Mouse (Mus musculus) lung, embryonic 16.5 days (tissue): ENCODE measurements at regions not wholly inside any gene's neighbourhood (a gene's known extent, or its start where the extent isn't known, plus 50 kb on each side); places are given as distances from the start of the nearest gene placed in this dataset.

Source experiments
- ATAC-seq: fragments of 200-750 bp; cut with Nextera tagmentation; 2 replicates; pipeline ENCODE4 v1.8.0; 2017; ENCODE audit warnings: low read depth, mild to moderate bottlenecking, moderate library complexity
- H3K27ac ChIP-seq: fragments of 300-500 bp; sonication (generic); 2 replicates; pipeline ENCODE4 v1.5.1; 2014; ENCODE audit warnings: mild to moderate bottlenecking, control low read depth, low read length
- H3K27me3 ChIP-seq: fragments of 300-500 bp; sonication (generic); 2 replicates; pipeline ENCODE4 v1.6.1; 2014; ENCODE audit warnings: low read depth, low read length, mixed read lengths; ENCODE audit not compliant: control insufficient read depth, insufficient read depth
- H3K36me3 ChIP-seq: fragments of 300-500 bp; sonication (generic); 2 replicates; pipeline ENCODE4 v1.6.1; 2014; ENCODE audit warnings: low read length; ENCODE audit not compliant: control insufficient read depth, insufficient read depth
- H3K4me1 ChIP-seq: fragments of 300-500 bp; sonication (generic); replicated peaks from 2 replicates; pipeline ENCODE4 v1.6.1; 2014; ENCODE audit warnings: low read length, mixed read lengths; ENCODE audit not compliant: control insufficient read depth, insufficient read depth
- H3K4me2 ChIP-seq: fragments of 300-500 bp; sonication (generic); 2 replicates; pipeline ENCODE4 v1.6.1; 2014; ENCODE audit warnings: low read depth, low read length, control low read depth
- H3K4me3 ChIP-seq: fragments of 300-500 bp; sonication (generic); 2 replicates; pipeline ENCODE4 v1.5.1; 2014; ENCODE audit warnings: mild to moderate bottlenecking, low read length, control low read depth
- H3K9ac ChIP-seq: fragments of 300-500 bp; sonication (generic); 2 replicates; pipeline ENCODE4 v1.6.1; 2014; ENCODE audit warnings: low read length, control low read depth
- H3K9me3 ChIP-seq: fragments of 300-500 bp; sonication (generic); 2 replicates; pipeline ENCODE4 v1.6.1; 2016; ENCODE audit warnings: low read length; ENCODE audit not compliant: control insufficient read depth
- WGBS: fragments of 180-500 bp; shearing (Covaris S2); extraction: QIAGEN DNeasy Blood & Tissue Kit; methylation state at CpG from one replicate; pipeline ENCODE4 v1.1.7; 2014; 5-methylcytosine and 5-hydroxymethylcytosine counted together

DNA sequence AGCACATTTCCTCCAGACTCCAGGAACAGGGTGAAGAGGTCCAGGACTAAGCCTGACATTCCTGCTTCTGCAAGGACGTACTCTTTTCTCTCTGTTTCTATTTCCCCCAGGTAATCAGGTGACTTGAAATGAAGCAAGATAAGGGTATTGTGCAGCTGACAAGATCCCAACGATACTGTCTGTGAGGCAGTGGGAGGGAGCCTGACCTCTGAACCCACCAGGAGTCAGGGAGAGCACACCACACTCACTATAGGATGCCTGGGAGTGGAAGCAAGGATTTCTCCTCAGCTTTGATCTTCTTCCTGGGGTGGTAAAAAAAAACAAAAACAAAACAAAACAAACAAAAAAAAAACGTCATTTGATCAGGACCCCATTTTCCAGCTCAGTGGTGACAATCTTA, 141.1 kb upstream of the A230072I06Rik start:
- H3K27ac ChIP-seq: no peak overlapping the region
- WGBS: 8% methylated on average over 3 of the region's 3 CpGs
- ATAC-seq: no peak
- H3K4me1 ChIP-seq: no peaks in the 10 kb centered on the region
- no peak overlapping the region for H3K4me3 ChIP-seq
- H3K27me3 ChIP-seq: no peaks in the 10 kb centered on the region
- H3K4me2 ChIP-seq: no peak overlapping the region
- H3K9ac ChIP-seq: no peak overlapping the region
- no peaks in the 10 kb centered on the region for H3K9me3 ChIP-seq
- H3K36me3 ChIP-seq: no peaks in the 10 kb centered on the region

DNA sequence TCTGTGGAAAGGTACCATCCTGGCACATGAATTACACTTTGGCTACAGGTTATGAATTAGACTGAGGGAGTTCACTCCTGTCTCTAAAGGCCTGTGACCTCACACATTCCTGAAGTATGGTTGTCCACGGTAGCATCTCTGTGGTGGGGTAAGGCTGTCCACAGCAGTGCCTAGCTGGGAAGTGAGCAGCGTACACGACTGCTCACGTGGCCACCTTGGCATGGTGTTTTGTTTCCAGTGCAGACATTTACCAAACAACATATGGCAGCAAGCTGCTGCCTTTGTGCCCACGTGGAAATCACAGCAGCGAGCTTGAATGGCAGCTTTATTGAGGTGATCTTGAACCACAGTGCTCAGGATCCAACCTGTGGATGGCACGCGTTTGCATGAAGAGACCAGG, 140.7 kb upstream of the A230072I06Rik start:
- no peaks in the 10 kb centered on the region for H3K36me3 ChIP-seq
- WGBS: 71% methylated on average over 8 of the region's 8 CpGs
- ATAC-seq: no peak
- no peak overlapping the region for H3K9ac ChIP-seq
- H3K9me3 ChIP-seq: no peaks in the 10 kb centered on the region
- no peaks in the 10 kb centered on the region for H3K4me1 ChIP-seq
- no peak overlapping the region for H3K27ac ChIP-seq
- H3K4me2 ChIP-seq: no peak overlapping the region
- H3K27me3 ChIP-seq: no peaks in the 10 kb centered on the region
- H3K4me3 ChIP-seq: no peak overlapping the region

DNA sequence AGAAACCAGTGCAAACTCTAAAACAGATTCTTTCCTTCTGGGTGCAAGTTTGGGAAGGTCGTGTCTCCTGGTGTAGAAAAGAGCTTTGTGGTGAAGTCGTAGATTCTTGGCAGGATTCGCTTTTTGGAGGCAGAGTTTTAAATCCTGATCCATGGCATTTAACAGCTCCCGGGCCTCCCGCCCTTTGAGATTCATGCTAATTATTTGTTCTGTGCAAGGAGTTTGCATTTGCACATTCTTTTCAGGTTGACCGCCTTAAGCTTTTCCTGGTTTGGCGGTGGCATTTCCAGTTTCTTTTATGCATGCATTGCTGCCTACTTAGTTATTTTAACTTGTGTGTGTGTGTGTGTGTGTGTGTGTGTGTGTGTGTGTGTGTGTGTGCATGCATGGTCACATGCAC, 126.9 kb upstream of the A230072I06Rik start:
- H3K27ac ChIP-seq: no peak overlapping the region
- no peak overlapping the region for H3K4me3 ChIP-seq
- H3K36me3 ChIP-seq: no peaks in the 10 kb centered on the region
- H3K9me3 ChIP-seq: no peaks in the 10 kb centered on the region
- 55% methylated on average over 7 of the region's 7 CpGs for WGBS
- no peak for ATAC-seq
- H3K9ac ChIP-seq: no peak overlapping the region
- H3K4me1 ChIP-seq: peaks cover 3% of the 10 kb centered on the region
- H3K4me2 ChIP-seq: no peak overlapping the region
- H3K27me3 ChIP-seq: no peaks in the 10 kb centered on the region

DNA sequence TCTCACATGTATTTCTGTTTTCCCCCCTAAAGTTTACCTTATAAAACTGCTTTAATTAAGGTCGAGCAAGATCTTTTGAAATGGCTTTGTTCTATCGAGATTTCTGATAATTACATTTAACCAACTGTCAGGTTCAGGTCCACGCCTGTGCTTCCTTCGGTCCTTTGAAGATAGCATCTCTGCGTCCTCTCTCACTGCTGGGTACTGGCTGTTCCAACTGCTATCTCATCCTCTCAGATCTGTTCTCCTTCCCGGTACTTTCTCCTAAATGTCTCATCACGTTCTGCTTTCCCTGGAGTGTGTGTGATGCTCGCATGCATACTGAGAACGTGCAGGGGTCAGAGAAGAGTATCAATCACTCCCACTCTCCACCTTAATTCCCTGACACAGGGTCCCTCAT, 125.8 kb upstream of the A230072I06Rik start:
- no peak overlapping the region for H3K27ac ChIP-seq
- no peaks in the 10 kb centered on the region for H3K36me3 ChIP-seq
- H3K9me3 ChIP-seq: no peaks in the 10 kb centered on the region
- no peak overlapping the region for H3K4me2 ChIP-seq
- H3K4me1 ChIP-seq: peaks cover 3% of the 10 kb centered on the region
- no peak for ATAC-seq
- 34% methylated on average over 9 of the region's 9 CpGs for WGBS
- no peaks in the 10 kb centered on the region for H3K27me3 ChIP-seq
- H3K9ac ChIP-seq: no peak overlapping the region
- no peak overlapping the region for H3K4me3 ChIP-seq

DNA sequence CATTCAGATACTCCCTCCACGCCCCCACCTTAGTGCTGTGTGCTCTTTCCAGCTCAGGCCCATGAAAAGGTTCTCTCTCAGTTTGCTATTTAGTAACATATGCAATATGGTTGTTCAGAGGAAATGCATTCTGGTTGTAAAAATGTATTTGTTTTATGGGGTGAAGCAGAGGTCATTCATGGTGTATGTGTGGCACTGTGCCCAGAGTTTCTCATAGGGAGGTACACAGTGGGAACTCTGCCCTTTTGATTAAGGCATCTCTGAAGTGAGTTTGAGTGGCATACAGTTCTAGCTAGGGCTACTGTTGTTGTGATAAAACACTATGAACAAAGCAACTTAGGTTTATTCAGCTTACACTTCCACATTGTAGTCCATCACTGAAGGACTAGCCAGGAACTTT, 121.7 kb upstream of the A230072I06Rik start:
- Histone ChIP-seq H3K4me3 (no peak overlapping the region), H3K27ac (no peak overlapping the region), H3K4me1 (peaks cover 3% of the 10 kb centered on the region), H3K9ac (no peak overlapping the region), H3K9me3 (no peaks in the 10 kb centered on the region), H3K27me3 (no peaks in the 10 kb centered on the region), H3K4me2 (no peak overlapping the region), H3K36me3 (no peaks in the 10 kb centered on the region)
- ATAC-seq: peak; percentile 23; the same call in 1 of the 2 replicates
- WGBS: 58% methylated on average over 1 of the region's 1 CpGs

DNA sequence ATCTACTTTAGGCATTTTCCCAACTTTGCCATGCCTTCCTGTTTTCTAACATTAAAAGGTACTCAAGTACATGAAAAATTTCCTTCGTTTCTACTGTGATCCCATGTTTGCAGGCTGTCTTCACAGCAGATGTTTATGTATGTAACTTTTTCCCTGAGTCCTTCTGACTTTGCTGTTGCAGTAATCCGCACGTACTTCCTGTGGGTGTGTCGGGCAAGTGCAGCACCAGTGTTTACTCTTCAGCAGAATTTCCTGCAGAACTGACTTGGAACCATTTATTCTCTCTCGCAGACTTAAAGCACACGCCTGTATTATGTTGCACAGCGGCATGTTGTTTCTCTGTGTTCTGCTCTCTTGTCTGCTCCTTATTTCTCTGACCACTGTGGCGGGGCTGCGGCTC, 120.4 kb upstream of the A230072I06Rik start:
- Histone ChIP-seq H3K4me1 (no peaks in the 10 kb centered on the region), H3K9ac (no peak overlapping the region), H3K27ac (peak overlapping the region; percentile 40; the same call in 1 of the 2 replicates), H3K4me3 (no peak overlapping the region), H3K4me2 (no peak overlapping the region), H3K36me3 (no peaks in the 10 kb centered on the region), H3K27me3 (no peaks in the 10 kb centered on the region), H3K9me3 (no peaks in the 10 kb centered on the region)
- 66% methylated on average over 9 of the region's 9 CpGs for WGBS
- no peak for ATAC-seq

DNA sequence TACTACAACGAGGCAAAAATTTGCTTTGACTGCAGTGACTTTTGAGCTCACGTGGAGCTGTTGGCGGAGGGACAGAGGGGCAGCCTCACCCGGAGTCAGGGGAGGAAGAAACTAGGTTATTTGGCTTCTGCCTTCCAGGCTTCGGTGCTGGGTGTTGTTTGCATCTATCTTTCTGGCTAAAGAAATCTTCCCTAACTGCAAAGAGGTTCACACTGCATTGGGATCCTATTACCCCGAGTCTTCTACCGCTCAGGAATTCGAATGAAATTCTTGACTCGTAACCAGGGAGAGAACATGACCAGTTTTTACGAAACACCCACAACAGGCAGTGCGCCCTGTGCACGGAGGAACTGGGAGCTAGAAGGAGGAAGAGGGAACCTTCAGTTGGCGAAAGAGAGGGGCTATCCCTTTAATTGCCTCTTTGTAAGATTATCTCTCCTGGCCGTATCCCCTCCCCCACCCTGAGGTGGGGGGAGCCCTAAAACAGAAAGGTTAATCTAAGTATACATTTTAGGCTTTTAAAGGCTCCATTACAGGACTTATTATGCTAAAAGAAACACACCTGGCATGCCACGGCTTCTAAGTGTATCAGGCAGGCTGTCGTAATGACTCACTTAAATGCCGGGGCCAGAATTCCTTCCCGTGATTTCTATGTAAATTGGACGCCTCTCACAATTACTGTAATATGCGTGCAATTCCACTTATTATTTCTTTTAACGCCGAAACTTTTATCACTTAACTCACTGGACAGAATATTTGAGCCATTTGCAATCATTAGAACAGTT, 115.5 kb upstream of the A230072I06Rik start:
- no peaks in the 10 kb centered on the region for H3K36me3 ChIP-seq
- no peaks in the 10 kb centered on the region for H3K27me3 ChIP-seq
- H3K4me1 ChIP-seq: no peaks in the 10 kb centered on the region
- no peaks in the 10 kb centered on the region for H3K9me3 ChIP-seq
- peak overlapping the region; percentile 7 for H3K4me3 ChIP-seq
- peak overlapping the region; percentile 7; the same call in 1 of the 2 replicates for H3K9ac ChIP-seq
- no peak overlapping the region for H3K27ac ChIP-seq
- no peak for ATAC-seq
- 16% methylated on average over 22 of the region's 22 CpGs for WGBS
- peak overlapping the region; percentile 41 for H3K4me2 ChIP-seq

DNA sequence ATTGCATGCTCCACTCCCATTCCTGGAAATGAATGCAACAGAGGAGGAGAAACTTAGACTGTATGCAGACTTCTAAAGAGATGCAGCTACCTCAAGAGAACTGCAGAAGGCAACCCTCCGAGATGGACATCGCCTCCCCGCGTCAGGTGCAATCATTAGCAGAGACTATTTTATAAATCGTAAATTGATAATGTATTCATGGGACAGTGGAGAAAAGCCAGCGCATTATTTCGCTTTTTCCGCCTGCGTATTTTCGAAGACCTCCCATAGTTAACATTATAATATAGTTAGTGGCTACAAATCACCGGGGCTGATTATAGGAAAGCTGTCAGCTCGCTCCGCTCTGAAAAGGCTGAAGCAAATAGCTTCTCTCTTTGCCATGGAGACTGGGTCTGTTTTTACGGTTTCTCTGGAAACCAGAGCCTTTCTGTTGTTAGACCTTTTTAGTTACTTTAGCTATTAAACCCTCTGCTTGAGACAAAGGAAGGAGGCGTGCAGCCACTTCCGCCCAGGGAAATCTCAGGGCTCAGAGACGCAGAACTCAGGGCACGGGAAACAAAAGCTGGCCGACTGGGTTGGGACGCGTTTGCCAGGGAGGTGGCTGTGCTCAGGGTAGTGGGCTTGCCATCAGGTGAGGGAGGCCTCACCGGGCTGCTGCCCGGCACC, 113.0 kb upstream of the A230072I06Rik start:
- no peaks in the 10 kb centered on the region for H3K27me3 ChIP-seq
- no peak overlapping the region for H3K4me3 ChIP-seq
- no peak for ATAC-seq
- H3K9ac ChIP-seq: no peak overlapping the region
- H3K27ac ChIP-seq: no peak overlapping the region
- H3K36me3 ChIP-seq: no peaks in the 10 kb centered on the region
- no peak overlapping the region for H3K4me2 ChIP-seq
- 71% methylated on average over 23 of the region's 23 CpGs for WGBS
- H3K9me3 ChIP-seq: no peaks in the 10 kb centered on the region
- H3K4me1 ChIP-seq: no peaks in the 10 kb centered on the region

DNA sequence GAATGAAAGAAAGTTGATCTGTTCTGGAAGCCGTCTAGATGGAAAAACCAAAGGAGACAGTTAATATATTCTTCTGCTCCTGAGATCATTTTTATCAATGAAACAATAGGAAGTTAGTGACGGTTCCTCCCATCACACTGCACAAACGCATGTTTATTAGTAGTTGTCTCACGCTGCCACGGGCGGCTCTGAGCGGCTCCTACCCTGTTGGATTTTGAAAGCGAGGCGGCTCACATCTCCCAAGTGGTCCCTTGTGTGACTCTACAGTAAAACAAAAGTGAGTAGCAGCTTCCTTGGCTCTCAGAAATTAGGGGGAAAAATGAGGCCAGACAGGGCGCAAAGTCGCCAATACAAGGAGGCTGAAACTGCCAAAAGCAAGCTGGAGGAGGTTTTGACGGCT, 106.8 kb upstream of the A230072I06Rik start:
- 65% methylated on average over 12 of the region's 12 CpGs for WGBS
- no peaks in the 10 kb centered on the region for H3K36me3 ChIP-seq
- H3K9me3 ChIP-seq: no peaks in the 10 kb centered on the region
- no peak overlapping the region for H3K9ac ChIP-seq
- H3K4me1 ChIP-seq: no peaks in the 10 kb centered on the region; the same call in 1 of the 2 replicates
- ATAC-seq: no peak
- no peak overlapping the region for H3K4me3 ChIP-seq
- H3K27me3 ChIP-seq: peaks cover 3% of the 10 kb centered on the region
- H3K4me2 ChIP-seq: no peak overlapping the region
- no peak overlapping the region for H3K27ac ChIP-seq
